Mouse (Mus musculus) natural killer cell, adult 2 months (primary cell): ENCODE data around the gene Zfp579.

Source experiments
- DNase-seq, 2 experiments: peaks; one replicate each; pipeline ENCODE4 v3.0.0; 2022; ENCODE audit warnings: low spot score in 2 of 2

The Zfp579 gene

DNA sequence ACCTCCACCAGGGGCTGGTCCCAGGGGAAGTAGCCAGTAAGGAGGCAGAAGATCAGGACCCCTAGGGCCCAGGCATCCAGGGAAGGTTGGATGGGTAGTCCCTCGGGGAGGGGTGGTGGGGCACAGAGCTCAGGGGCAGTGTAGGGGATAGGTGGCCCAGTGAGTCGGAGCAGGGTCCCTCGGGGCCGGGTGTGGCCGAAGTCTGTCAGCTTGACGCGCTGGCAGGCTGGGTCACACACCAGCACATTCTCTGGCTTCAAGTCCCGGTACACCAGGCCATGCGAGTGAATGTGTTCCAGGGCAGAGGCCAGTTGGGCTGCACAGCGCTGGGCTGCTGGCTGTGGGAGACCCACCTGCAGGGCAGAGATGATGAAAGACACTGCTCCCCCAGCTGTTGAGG, 38.6 kb downstream of the Zfp579 start:
- no peak for DNase-seq

DNA sequence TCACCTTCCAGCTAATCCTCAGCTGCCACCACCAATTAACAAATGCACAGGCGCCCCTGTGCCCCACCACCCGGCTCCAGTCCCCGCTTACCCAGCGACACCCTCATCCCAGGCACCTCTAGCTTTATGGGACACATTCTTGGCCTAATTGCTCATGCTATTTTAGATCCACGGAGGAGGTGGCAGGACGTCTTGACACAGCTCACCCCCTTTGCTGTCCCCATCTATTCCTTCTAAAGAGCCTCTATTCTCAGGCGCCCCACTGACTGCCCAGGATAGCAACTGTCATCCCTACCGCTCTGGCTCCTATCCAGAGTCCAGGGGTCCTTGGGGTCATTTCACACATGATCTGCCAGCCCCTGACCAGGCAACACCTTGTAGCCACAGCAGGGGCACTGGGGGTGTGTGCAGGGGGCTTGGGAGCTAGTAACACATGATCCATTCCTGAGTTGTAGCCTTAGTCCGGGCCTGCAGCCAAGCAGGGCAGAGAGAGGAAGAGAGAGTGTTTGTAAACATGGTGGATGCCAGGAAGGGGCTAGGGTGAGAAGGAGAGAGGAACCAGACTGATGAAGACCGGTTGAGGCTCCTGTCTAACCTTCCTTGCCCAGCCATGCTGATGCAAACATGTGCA, 42.0 kb downstream of the Zfp579 start:
- no peak for DNase-seq

- DNase-seq = no peak
Measured at GRCm38 (mm10) chr7:4950561-4951342, 45.2 kb downstream of the Zfp579 start.

DNA sequence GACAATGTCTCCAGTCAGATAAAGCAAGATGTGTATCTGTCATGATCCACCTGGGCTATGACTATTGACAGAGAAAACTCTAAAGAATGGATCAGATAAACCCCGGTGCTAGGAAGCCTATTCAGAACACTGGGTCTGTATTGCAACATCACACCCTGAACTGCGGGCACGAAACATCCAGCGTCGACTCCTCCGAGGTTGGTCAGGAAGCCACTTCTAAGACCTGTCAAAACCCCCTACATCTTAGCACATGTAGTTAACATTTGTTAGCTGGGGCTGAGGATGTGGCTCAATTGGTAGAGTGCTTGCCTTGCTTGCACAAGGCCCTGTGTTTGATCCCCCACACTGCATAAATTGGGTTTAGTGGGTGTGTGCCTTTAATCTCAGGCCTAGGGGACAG, 47.6 kb downstream of the Zfp579 start:
- peak; percentile 33 to 49 for DNase-seq

GRCm38 (mm10) chr7:4947855-4948254, 48.1 kb downstream of the Zfp579 start:
- no peak for DNase-seq

DNA sequence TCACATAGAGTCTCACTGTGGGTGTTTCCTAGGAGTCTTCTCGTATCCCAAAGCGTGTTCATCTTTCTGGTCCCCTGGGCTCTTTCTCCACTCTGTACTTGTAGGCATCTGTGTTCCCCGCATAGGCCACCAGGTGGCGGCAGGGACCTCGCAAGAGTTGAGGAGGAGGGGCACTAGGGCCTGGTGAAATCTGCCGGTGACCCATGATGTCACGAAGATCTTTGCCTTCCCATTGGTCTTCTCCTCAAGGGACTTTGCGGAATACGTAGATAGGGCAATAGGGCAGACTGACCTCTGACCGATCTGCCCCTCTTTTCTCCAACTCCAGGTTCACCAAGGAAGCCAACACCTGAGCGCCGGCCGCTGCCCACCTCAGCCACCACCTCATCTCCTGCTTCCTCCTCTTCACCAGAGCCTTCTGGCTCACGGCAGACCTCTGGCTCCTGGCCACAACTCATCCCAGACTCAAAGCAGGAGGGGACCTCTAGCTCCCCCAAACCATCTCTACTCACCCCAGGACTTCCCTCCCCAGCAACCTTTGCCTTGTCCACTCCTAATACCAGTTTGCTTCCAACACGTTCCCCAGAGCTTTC, 52.6 kb downstream of the Zfp579 start:
- DNase-seq = peak; percentile 97 to 98

GRCm38 (mm10) chr7:4942673-4943072, 53.3 kb downstream of the Zfp579 start:
- no peak for DNase-seq

GRCm38 (mm10) chr7:4940068-4940479, 55.9 kb downstream of the Zfp579 start:
- DNase-seq = peak; percentile 85 to 89

GRCm38 (mm10) chr7:4938456-4938855, 57.5 kb downstream of the Zfp579 start:
- DNase-seq = peak; percentile 64 to 80

DNA sequence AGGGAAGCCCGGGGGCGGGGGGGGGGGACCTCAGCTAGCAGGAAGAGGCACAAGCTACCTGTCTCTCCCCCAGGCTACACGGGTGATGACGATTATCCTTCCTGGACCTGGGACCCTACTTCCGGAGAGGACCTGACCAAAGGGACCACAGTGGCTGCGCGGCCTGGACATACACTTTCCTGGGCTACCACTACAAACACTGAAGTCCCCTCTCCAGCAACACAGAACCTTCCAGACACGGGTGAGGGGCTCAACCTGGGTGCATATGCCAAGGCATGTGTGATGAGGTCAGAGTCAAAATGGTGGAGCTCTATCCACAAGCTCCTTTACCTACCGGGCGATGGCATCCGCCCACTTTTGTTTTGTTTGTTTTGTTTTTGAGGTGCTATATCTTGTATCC, 58.6 kb downstream of the Zfp579 start:
- DNase-seq = no peak

DNA sequence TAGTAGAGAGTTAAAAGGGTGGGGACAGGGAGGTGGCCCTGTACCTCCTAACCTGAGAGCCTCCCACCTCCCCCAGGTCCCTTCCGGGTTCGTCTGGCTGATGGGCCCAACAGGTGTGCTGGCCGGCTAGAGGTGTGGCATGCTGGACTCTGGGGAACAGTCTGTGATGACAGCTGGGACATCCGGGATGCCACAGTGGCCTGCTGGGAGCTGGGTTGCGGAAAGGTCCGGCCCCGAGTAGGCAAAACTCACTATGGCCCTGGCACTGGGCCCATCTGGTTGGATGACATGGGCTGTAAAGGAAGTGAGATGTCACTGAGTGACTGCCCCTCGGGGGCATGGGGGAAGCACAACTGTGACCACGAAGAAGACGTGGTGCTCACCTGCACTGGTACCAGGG, 59.1 kb downstream of the Zfp579 start:
- DNase-seq = no peak

DNA sequence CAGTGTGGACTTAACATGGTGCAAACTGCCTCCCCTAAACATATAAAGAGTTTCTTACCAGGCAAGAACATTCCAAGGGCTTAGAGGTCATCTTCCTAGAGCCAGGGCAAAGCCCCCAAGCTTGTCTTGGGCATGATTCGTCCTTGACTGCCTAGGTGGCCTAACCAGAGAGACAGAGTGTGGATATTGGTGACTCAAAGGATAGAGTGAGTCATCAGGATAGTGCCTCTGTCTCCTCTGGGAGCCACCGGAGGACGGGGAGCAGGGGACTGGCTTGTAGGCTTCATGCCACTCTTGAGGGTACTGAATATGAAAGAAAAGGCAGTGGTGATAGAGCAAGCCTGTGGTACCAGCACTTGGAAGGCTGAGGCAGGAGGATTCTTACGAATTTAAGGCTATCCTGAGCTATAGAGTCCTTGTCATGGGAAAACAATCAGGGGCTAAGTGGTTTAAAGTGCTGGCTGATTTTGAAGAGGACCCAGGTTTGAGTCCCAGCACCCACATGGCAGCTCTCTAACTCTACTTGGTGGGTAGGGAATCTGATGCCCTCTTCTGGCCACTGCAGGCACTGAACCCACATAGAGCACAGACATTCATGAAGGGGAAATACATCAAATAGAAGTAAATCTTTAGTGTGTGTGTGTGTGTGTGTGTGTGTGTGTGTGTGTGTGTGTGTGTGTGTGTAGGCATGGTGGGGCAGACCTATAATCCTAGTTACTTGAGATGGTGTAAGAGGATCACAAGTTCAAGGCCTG, 61.6 kb downstream of the Zfp579 start:
- no peak for DNase-seq
